In genomic region chr2:174748381-174748780, GRCm38 (mm10) we compare ENCODE assay signal across 19 mouse cellular contexts. TPM values are rescaled to one million over a fixed set of nuclear protein-coding genes. Genes with fewer than 3 reads are reported as not detected.
DNase-seq lines count a peak whose midpoint lies in the region; ATAC-seq lines count a peak whose summit lies in the region.
"Had no signal": no experiment of that assay in that cellular context is flagged by ENCODE, and none has a peak within 500 bp of the region (broad histone marks: within the 10 kb centered on the region; RNA-seq: fewer than 3 reads in every experiment).

No protein-coding gene starts in this region.

- peak overlapping the region; percentile 14; the same call in 1 of the 2 replicates for H3K4me2 ChIP-seq in heart, embryonic 15.5 days
- H3K4me2 ChIP-seq in intestine, embryonic 14.5 days (ENCODE audit: low read length), result no peak overlapping the region
- no peak overlapping the region for H3K4me2 ChIP-seq in midbrain, embryonic 15.5 days
- H3K4me2 ChIP-seq: limb, embryonic 15.5 days; midbrain, embryonic 12.5 days; neural tube, embryonic 12.5 days had no signal

- no peak overlapping the region for H3K4me3 ChIP-seq in heart, embryonic 15.5 days
- no peak overlapping the region for H3K4me3 ChIP-seq in intestine, embryonic 14.5 days (ENCODE audit: low read depth, low read length)
- peak overlapping the region; percentile 9 for H3K4me3 ChIP-seq in megakaryocyte, embryonic 14.5 days (replicated peaks)
- no peak overlapping the region for H3K4me3 ChIP-seq in midbrain, embryonic 15.5 days
- H3K4me3 ChIP-seq: erythroblast, embryonic 14.5 days; hindbrain, embryonic 10.5 days; left cerebral cortex, adult 2 months; limb, embryonic 15.5 days; midbrain, embryonic 12.5 days; neural tube, embryonic 12.5 days had no signal

- DNase-seq in heart, adult 18-20 months, result no peak
- peak; percentile 72 for DNase-seq in ES-CJ7 (ENCODE audit: low read depth, low spot score)
- DNase-seq in intestine, embryonic 14.5 days (ENCODE audit: low spot score), result no peak
- DNase-seq in layer of hippocampus, adult 11-12 months (ENCODE audit: low spot score), result no peak
- no peak for DNase-seq in cerebellum, postnatal 36 days
- DNase-seq: adrenal gland, postnatal 36 days; embryo, embryonic 11 days; kidney, postnatal 25 days; thymus, postnatal 36 days had no signal

- no peaks in the 10 kb centered on the region for H3K4me1 ChIP-seq in heart, embryonic 15.5 days (replicated peaks)
- H3K4me1 ChIP-seq in intestine, embryonic 14.5 days (replicated peaks; ENCODE audit: control insufficient read depth, insufficient read depth, low read length), result peaks cover 7% of the 10 kb centered on the region; the same call in 1 of the 2 replicates
- H3K4me1 ChIP-seq in megakaryocyte, embryonic 14.5 days, result peaks cover 7% of the 10 kb centered on the region; the same call in 1 of the 2 replicates
- H3K4me1 ChIP-seq in midbrain, embryonic 15.5 days, result no peaks in the 10 kb centered on the region
- H3K4me1 ChIP-seq: midbrain, embryonic 12.5 days; neural tube, embryonic 12.5 days had no signal

- H3K27ac ChIP-seq in heart, embryonic 15.5 days, result no peak overlapping the region
- H3K27ac ChIP-seq in intestine, embryonic 14.5 days (ENCODE audit: low read depth), result no peak overlapping the region
- H3K27ac ChIP-seq in midbrain, embryonic 15.5 days, result no peak overlapping the region
- H3K27ac ChIP-seq: hindbrain, embryonic 10.5 days; left cerebral cortex, adult 2 months; limb, embryonic 15.5 days; midbrain, embryonic 12.5 days; neural tube, embryonic 12.5 days had no signal

- H3K9me3 ChIP-seq in heart, embryonic 15.5 days (replicated peaks), result no peaks in the 10 kb centered on the region
- no peaks in the 10 kb centered on the region for H3K9me3 ChIP-seq in intestine, embryonic 14.5 days (ENCODE audit: control insufficient read depth, low read length)
- H3K9me3 ChIP-seq in megakaryocyte, embryonic 14.5 days, result peaks cover 28% of the 10 kb centered on the region
- no peaks in the 10 kb centered on the region for H3K9me3 ChIP-seq in midbrain, embryonic 15.5 days
- H3K9me3 ChIP-seq: hindbrain, embryonic 10.5 days; limb, embryonic 15.5 days; midbrain, embryonic 12.5 days; neural tube, embryonic 12.5 days had no signal

- ATAC-seq in heart, embryonic 15.5 days (replicated peaks; ENCODE audit: insufficient number of reproducible peaks, insufficient read depth, low FRiP score, low read depth), result 0 out of 2 replicates have a peak, but pooled peaks have one; percentile 9
- peak; percentile 62 for ATAC-seq in intestine, embryonic 14.5 days (replicated peaks; ENCODE audit: low FRiP score, low TSS enrichment, low read depth)
- ATAC-seq in midbrain, embryonic 15.5 days (replicated peaks), result no peak

- H3K27me3 ChIP-seq in heart, embryonic 15.5 days, result no peaks in the 10 kb centered on the region
- H3K27me3 ChIP-seq in intestine, embryonic 14.5 days (replicated peaks; ENCODE audit: control insufficient read depth, insufficient read depth, low read length), result no peaks in the 10 kb centered on the region
- peaks cover 4% of the 10 kb centered on the region for H3K27me3 ChIP-seq in megakaryocyte, embryonic 14.5 days (replicated peaks)
- H3K27me3 ChIP-seq in midbrain, embryonic 15.5 days (replicated peaks), result no peaks in the 10 kb centered on the region
- H3K27me3 ChIP-seq: limb, embryonic 15.5 days; midbrain, embryonic 12.5 days; neural tube, embryonic 12.5 days had no signal

- WGBS in heart, embryonic 15.5 days, result 62% methylated on average over 8 of the region's 8 CpGs
- WGBS in intestine, embryonic 14.5 days, result 72% methylated on average over 8 of the region's 8 CpGs
- whole genome bisulfite sequencing in midbrain, embryonic 15.5 days, result 82% methylated on average over 8 of the region's 8 CpGs

- H3K9ac ChIP-seq in heart, embryonic 15.5 days, result no peak overlapping the region
- no peak overlapping the region for H3K9ac ChIP-seq in intestine, embryonic 14.5 days (ENCODE audit: low read length)
- no peak overlapping the region for H3K9ac ChIP-seq in midbrain, embryonic 15.5 days
- H3K9ac ChIP-seq: limb, embryonic 15.5 days; midbrain, embryonic 12.5 days; neural tube, embryonic 12.5 days had no signal

- H3K36me3 ChIP-seq in heart, embryonic 15.5 days, result no peaks in the 10 kb centered on the region
- H3K36me3 ChIP-seq in intestine, embryonic 14.5 days (ENCODE audit: control insufficient read depth, insufficient read depth, low read length), result no peaks in the 10 kb centered on the region
- H3K36me3 ChIP-seq in megakaryocyte, embryonic 14.5 days (replicated peaks; ENCODE audit: low read length), result no peaks in the 10 kb centered on the region
- H3K36me3 ChIP-seq in midbrain, embryonic 15.5 days (replicated peaks), result no peaks in the 10 kb centered on the region
- H3K36me3 ChIP-seq: hindbrain, embryonic 10.5 days; limb, embryonic 15.5 days; midbrain, embryonic 12.5 days; neural tube, embryonic 12.5 days had no signal

RNA-seq across cellular contexts. Expression of gene Edn3, which starts 12.0 kb away (rescaled TPM):
- 1.0 and 3.1 TPM in 2 replicates for polyA plus RNA-seq in heart, embryonic 15.5 days (2015; fragmentation: Nextera tagmentation; extraction: Ambion mirVana)
- 1 to 10 TPM; 2.2 to 2.3 TPM for total RNA-seq in heart, adult 18-20 months (2021)
- polyA plus RNA-seq in intestine, embryonic 14.5 days (2014; fragmentation: Nextera tagmentation; extraction: Ambion mirVana), result 25.4 and 33.0 TPM in 2 replicates
- not detected in 2 replicates for polyA plus RNA-seq in megakaryocyte, embryonic 14.5 days (2012; ENCODE audit: insufficient read depth, low replicate concordance)
- polyA plus RNA-seq in midbrain, embryonic 15.5 days (2015; fragmentation: Nextera tagmentation; extraction: Ambion mirVana), result 6.3 and 7.8 TPM in 2 replicates
- polyA plus RNA-seq: C2C12; erythroblast, embryonic 14.5 days had no signal
